Mouse (Mus musculus) embryonic facial prominence, embryonic 13.5 days (tissue): ENCODE measurements around the gene Col2a1. TPM values are rescaled to one million over a fixed set of nuclear protein-coding genes. Genes with fewer than 3 reads are reported as not detected.

ENCODE experiments used
- ATAC-seq: fragments of 200-750 bp; cut with Nextera tagmentation; 2 replicates; pipeline ENCODE4 v1.8.0; 2017; ENCODE audit warnings: low read depth; ENCODE audit not compliant: insufficient number of reproducible peaks, insufficient read depth, low FRiP score, low TSS enrichment
- H3K27ac ChIP-seq: fragments of 300-500 bp; sonication (generic); 2 replicates; pipeline ENCODE4 v1.5.1; 2015; ENCODE audit warnings: moderate library complexity, mild to moderate bottlenecking, inconsistent platforms
- H3K27me3 ChIP-seq: fragments of 300-500 bp; sonication (generic); 2 replicates; pipeline ENCODE4 v1.6.1; 2015; ENCODE audit warnings: mild to moderate bottlenecking, inconsistent platforms
- H3K36me3 ChIP-seq: fragments of 300-500 bp; sonication (generic); 2 replicates; pipeline ENCODE4 v1.6.1; 2015; ENCODE audit warnings: mild to moderate bottlenecking, inconsistent platforms
- H3K4me1 ChIP-seq: fragments of 300-500 bp; sonication (generic); 2 replicates; pipeline ENCODE4 v1.6.1; 2015; ENCODE audit warnings: inconsistent platforms
- H3K4me2 ChIP-seq: fragments of 300-500 bp; sonication (generic); 2 replicates; pipeline ENCODE4 v1.6.1; 2015; ENCODE audit warnings: moderate library complexity, mild to moderate bottlenecking, inconsistent platforms
- H3K4me3 ChIP-seq: fragments of 300-500 bp; sonication (generic); 2 replicates; pipeline ENCODE4 v1.5.1; 2015; ENCODE audit warnings: mild to moderate bottlenecking, inconsistent platforms
- H3K9ac ChIP-seq: fragments of 300-500 bp; sonication (generic); 2 replicates; pipeline ENCODE4 v1.6.1; 2015; ENCODE audit warnings: mild to moderate bottlenecking, inconsistent platforms
- H3K9me3 ChIP-seq: fragments of 300-500 bp; sonication (generic); 2 replicates; pipeline ENCODE4 v1.6.1; 2016; ENCODE audit warnings: inconsistent platforms
- WGBS: fragments of 180-500 bp; shearing (Covaris S2); methylation state at CpG from one replicate; pipeline ENCODE4 v1.1.7; 2015; ENCODE audit warnings: mixed read lengths; 5-methylcytosine and 5-hydroxymethylcytosine counted together
- polyA plus RNA-seq: library from polyadenylated mRNA; unstranded; fragments of >200 nt; fragmentation: Nextera tagmentation; extraction: Ambion mirVana; gene quantifications from 2 replicates; pipeline ENCODE4 v1.2.1, GENCODE M21; 2015

Gene Col2a1
- polyA plus RNA-seq, 1 experiment from 2014 or later: 306 TPM

DNA sequence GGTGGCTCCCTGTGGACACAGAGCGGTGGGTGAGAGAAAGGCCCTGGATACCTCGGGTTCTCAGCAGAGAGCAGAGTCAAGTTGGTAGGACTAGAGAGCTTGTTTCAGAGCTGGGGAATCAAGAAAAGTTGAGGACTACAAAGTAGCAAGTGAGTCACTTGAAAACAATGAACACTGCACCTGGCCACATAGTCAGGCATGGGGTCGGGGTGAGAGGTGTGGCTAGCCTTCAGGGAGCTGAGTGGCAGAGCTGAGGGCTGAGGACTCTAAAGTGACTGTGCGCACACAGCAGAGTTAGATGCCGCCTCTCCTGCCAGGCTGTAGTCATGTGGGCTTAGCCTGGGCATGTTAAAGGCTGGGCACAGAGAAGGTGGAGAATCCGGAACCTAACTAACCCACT lies 22.9 kb downstream of the Col2a1 start:
- no peak overlapping the region for H3K4me3 ChIP-seq
- 90% methylated on average over 6 of the region's 6 CpGs for WGBS
- no peak for ATAC-seq
- H3K9me3 ChIP-seq: no peaks in the 10 kb centered on the region
- no peak overlapping the region for H3K4me2 ChIP-seq
- H3K9ac ChIP-seq: no peak overlapping the region
- no peaks in the 10 kb centered on the region for H3K4me1 ChIP-seq
- peaks cover 100% of the 10 kb centered on the region for H3K36me3 ChIP-seq
- H3K27me3 ChIP-seq: no peaks in the 10 kb centered on the region
- H3K27ac ChIP-seq: no peak overlapping the region; the same call in 1 of the 2 replicates

- no peaks in the 10 kb centered on the region for H3K27me3 ChIP-seq
- H3K27ac ChIP-seq: no peak overlapping the region
- ATAC-seq: no peak
- H3K4me3 ChIP-seq: no peak overlapping the region
- peaks cover 6% of the 10 kb centered on the region; the same call in 1 of the 2 replicates for H3K4me1 ChIP-seq
- H3K4me2 ChIP-seq: no peak overlapping the region
- H3K9me3 ChIP-seq: no peaks in the 10 kb centered on the region
- WGBS: 25% methylated on average over 11 of the region's 11 CpGs
- peak overlapping the region; percentile 40; the same call in 1 of the 2 replicates for H3K9ac ChIP-seq
- H3K36me3 ChIP-seq: peaks cover 36% of the 10 kb centered on the region
Measured at GRCm38 (mm10) chr15:97973248-97974005, 31.1 kb downstream of the Col2a1 start.

GRCm38 (mm10) chr15:97972580-97972979 lies 31.9 kb downstream of the Col2a1 start:
- Histone ChIP-seq H3K4me3 (no peak overlapping the region), H3K27me3 (no peaks in the 10 kb centered on the region), H3K4me1 (peaks cover 6% of the 10 kb centered on the region; the same call in 1 of the 2 replicates), H3K36me3 (peaks cover 28% of the 10 kb centered on the region), H3K9me3 (no peaks in the 10 kb centered on the region), H3K4me2 (no peak overlapping the region), H3K9ac (no peak overlapping the region), H3K27ac (no peak overlapping the region)
- 91% methylated on average over 6 of the region's 6 CpGs for WGBS
- no peak for ATAC-seq

GRCm38 (mm10) chr15:97970299-97970698 lies 34.2 kb downstream of the Col2a1 start:
- no peak for ATAC-seq
- Histone ChIP-seq H3K4me2 (no peak overlapping the region), H3K36me3 (0 out of 2 replicates have a peak, but pooled peaks cover 5% of the 10 kb centered on the region), H3K27ac (no peak overlapping the region), H3K9me3 (no peaks in the 10 kb centered on the region), H3K4me1 (peaks cover 6% of the 10 kb centered on the region; the same call in 1 of the 2 replicates), H3K27me3 (no peaks in the 10 kb centered on the region), H3K9ac (no peak overlapping the region), H3K4me3 (no peak overlapping the region)
- WGBS: 35% methylated on average over 6 of the region's 6 CpGs

- Histone ChIP-seq H3K4me1 (peaks cover 5% of the 10 kb centered on the region), H3K4me2 (peak overlapping the region; percentile 76; the same call in 1 of the 2 replicates), H3K9me3 (no peaks in the 10 kb centered on the region), H3K36me3 (0 out of 2 replicates have a peak, but pooled peaks cover 3% of the 10 kb centered on the region), H3K27ac (no peak overlapping the region), H3K9ac (0 out of 2 replicates have a peak overlapping the region, but pooled peaks have one; percentile 23), H3K27me3 (no peaks in the 10 kb centered on the region), H3K4me3 (no peak overlapping the region)
- 59% methylated on average over 17 of the region's 17 CpGs for WGBS
- ATAC-seq: no peak
Measured at GRCm38 (mm10) chr15:97965311-97966045, 39.0 kb downstream of the Col2a1 start.

DNA sequence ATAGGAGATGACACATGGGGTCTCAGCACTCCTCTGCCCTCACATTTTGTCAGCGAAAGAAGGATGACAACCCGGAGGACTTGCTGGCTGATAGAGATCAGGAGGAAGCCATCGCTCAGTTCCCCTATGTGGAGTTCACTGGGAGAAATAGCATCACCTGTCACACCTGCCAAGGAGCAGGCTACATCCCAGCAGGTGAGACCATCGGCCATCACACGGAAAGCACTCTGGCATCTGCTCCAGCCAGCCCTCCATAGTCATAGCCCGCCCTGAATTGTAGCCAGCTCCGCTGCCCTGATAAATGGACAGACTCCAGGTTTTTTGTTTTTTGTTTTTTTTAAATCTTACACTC lies 39.7 kb downstream of the Col2a1 start:
- 24% methylated on average over 7 of the region's 7 CpGs for WGBS
- Histone ChIP-seq H3K9ac (peak overlapping the region; percentile 78), H3K4me1 (peaks cover 5% of the 10 kb centered on the region), H3K36me3 (0 out of 2 replicates have a peak, but pooled peaks cover 3% of the 10 kb centered on the region), H3K27ac (peak overlapping the region; percentile 62; the same call in 1 of the 2 replicates), H3K4me3 (peak overlapping the region; percentile 66), H3K27me3 (no peaks in the 10 kb centered on the region), H3K9me3 (no peaks in the 10 kb centered on the region), H3K4me2 (peak overlapping the region; percentile 76)
- ATAC-seq: no peak

- peak within 1 kb of the TSS; percentile 78 for H3K9ac ChIP-seq
Measured at GRCm38 (mm10) chr15:97963989-97964835, 40.3 kb downstream of the Col2a1 start, which contains the start of gene Tmem106c. Gene Tmem106c, plus strand, starts transcription at chr15:97964200.

GRCm38 (mm10) chr15:97963329-97963988 lies 41.0 kb downstream of the Col2a1 start:
- H3K4me2 ChIP-seq: peak overlapping the region; percentile 76
- H3K36me3 ChIP-seq: 0 out of 2 replicates have a peak, but pooled peaks cover under 1% of the 10 kb centered on the region
- peak overlapping the region; percentile 66 for H3K4me3 ChIP-seq
- ATAC-seq: no peak
- 8% methylated on average over 13 of the region's 13 CpGs for WGBS
- H3K9ac ChIP-seq: peak overlapping the region; percentile 78
- H3K27me3 ChIP-seq: no peaks in the 10 kb centered on the region
- peak overlapping the region; percentile 73 for H3K27ac ChIP-seq
- H3K4me1 ChIP-seq: peaks cover 5% of the 10 kb centered on the region
- no peaks in the 10 kb centered on the region for H3K9me3 ChIP-seq

More at GRCm38 (mm10) chr15:97963989-97964835, 40.3 kb downstream of the Col2a1 start, which contains the start of gene Tmem106c:
- H3K9me3 ChIP-seq: no peaks in the 10 kb centered on the region
- H3K27me3 ChIP-seq: no peaks in the 10 kb centered on the region
- H3K36me3 ChIP-seq: 0 out of 2 replicates have a peak, but pooled peaks cover 3% of the 10 kb centered on the region
- under 1% methylated on average over 67 of the region's 67 CpGs for WGBS
- peaks cover 5% of the 10 kb centered on the region for H3K4me1 ChIP-seq
- H3K4me2 ChIP-seq: peak within 1 kb of the TSS; percentile 76
- peak within 1 kb of the TSS; percentile 73 for H3K27ac ChIP-seq
- peak; percentile 94 for ATAC-seq
- H3K4me3 ChIP-seq: peak within 1 kb of the TSS; percentile 66

- no peak overlapping the region for H3K4me2 ChIP-seq
- H3K4me3 ChIP-seq: no peak overlapping the region
- 0 out of 2 replicates have a peak overlapping the region, but pooled peaks have one; percentile 36 for H3K9ac ChIP-seq
- 62% methylated on average over 11 of the region's 11 CpGs for WGBS
- H3K9me3 ChIP-seq: no peaks in the 10 kb centered on the region
- H3K27me3 ChIP-seq: no peaks in the 10 kb centered on the region; the same call in 1 of the 2 replicates
- no peaks in the 10 kb centered on the region for H3K36me3 ChIP-seq
- peaks cover 20% of the 10 kb centered on the region for H3K4me1 ChIP-seq
- no peak for ATAC-seq
- peak overlapping the region; percentile 7; the same call in 1 of the 2 replicates for H3K27ac ChIP-seq
Measured at GRCm38 (mm10) chr15:97956416-97956815, 48.1 kb downstream of the Col2a1 start.

DNA sequence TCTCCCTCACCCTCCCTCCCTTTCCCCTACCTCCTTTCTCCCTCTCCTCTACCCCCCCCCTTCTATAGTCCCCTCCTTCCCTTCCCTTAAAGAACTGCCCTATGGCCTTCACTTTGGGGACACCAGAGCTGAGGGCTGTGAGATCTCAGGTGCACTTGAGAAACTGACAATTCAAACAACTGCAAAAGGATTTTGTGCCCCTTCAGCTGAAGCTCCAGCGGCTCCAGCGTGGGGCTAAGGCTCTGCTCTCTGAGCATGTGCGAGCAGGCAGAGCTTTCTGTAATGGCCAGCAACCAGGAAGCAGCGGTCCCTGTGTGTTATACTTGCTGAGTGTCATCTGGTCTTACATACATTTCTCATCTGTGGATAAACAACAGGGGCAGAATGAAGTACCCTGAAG lies 48.8 kb downstream of the Col2a1 start:
- Histone ChIP-seq H3K36me3 (no peaks in the 10 kb centered on the region), H3K9me3 (no peaks in the 10 kb centered on the region), H3K4me2 (peak overlapping the region; percentile 1; the same call in 1 of the 2 replicates), H3K9ac (0 out of 2 replicates have a peak overlapping the region, but pooled peaks have one; percentile 36), H3K4me3 (no peak overlapping the region), H3K27ac (no peak overlapping the region), H3K4me1 (peaks cover 20% of the 10 kb centered on the region), H3K27me3 (no peaks in the 10 kb centered on the region; the same call in 1 of the 2 replicates)
- WGBS: 9% methylated on average over 4 of the region's 4 CpGs
- no peak for ATAC-seq
